ENCODE assay signal across 21 mouse cellular contexts in the genomic region with DNA sequence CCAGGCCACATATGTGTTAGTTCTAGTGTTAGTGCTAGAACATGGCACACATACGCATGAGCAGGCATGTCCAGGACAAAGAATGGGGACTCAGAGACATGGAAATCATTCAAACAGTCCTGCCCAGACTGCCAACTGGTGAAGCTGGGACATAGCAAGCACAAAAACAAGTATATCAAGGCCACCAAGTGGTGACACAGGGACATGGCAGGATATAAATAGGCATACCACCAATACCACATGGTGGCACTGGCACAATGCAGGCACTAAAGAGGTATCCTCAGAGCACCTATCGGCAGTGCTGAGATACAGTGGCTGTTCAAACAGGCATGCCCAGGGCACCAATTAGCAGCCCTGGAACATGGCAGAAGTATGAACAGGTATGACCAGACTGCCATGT. TPM values are rescaled to one million over a fixed set of nuclear protein-coding genes. Genes with fewer than 3 reads are reported as not detected.
DNase-seq lines count a peak whose midpoint lies in the region; ATAC-seq and TF ChIP-seq lines count a peak whose summit lies in the region.
"Had no signal": no experiment of that assay in that cellular context is flagged by ENCODE, and none has a peak within 500 bp of the region (broad histone marks: within the 10 kb centered on the region; RNA-seq: fewer than 3 reads in every experiment).

No protein-coding gene starts in this region.

- H3K4me1 ChIP-seq in liver, embryonic 14.5 days (replicated peaks; ENCODE audit: control insufficient read depth in 2 of 2, insufficient read depth in 2 of 2, low read length in 1 of 2) = no peaks in the 10 kb centered on the region
- H3K4me1 ChIP-seq: hindbrain, embryonic 15.5 days; limb, embryonic 15.5 days had no signal

- WGBS in liver, embryonic 14.5 days (ENCODE audit: insufficient replicate concordance) = 63% methylated on average over 2 of the region's 2 CpGs

- H3K36me3 ChIP-seq in liver, embryonic 14.5 days (replicated peaks; ENCODE audit: control insufficient read depth, insufficient read depth, low read depth) = no peaks in the 10 kb centered on the region
- H3K36me3 ChIP-seq: hindbrain, embryonic 15.5 days; limb, embryonic 15.5 days had no signal

- H3K9me3 ChIP-seq in liver, embryonic 14.5 days (ENCODE audit: control insufficient read depth, low read length) = no peaks in the 10 kb centered on the region
- H3K9me3 ChIP-seq: hindbrain, embryonic 15.5 days; limb, embryonic 15.5 days had no signal

- ATAC-seq in liver, embryonic 14.5 days (ENCODE audit: insufficient read depth) = no peak
- ATAC-seq in common myeloid progenitor, adult 5-6 weeks (replicated peaks; ENCODE audit: low read depth, poor library complexity, severe bottlenecking) = peak; percentile 67
- ATAC-seq in erythroblast, adult 5-6 weeks (replicated peaks; ENCODE audit: low FRiP score, poor library complexity, severe bottlenecking) = no peak
- ATAC-seq: activated CD4-positive, CD25-positive, alpha-beta regulatory T cell, adult 4 months; forebrain, embryonic 16.5 days had no signal

- peak; percentile 34 for TF ChIP-seq CTCF in liver, embryonic 14.5 days (IDR thresholded peaks at IDR 0.05; ENCODE audit: low read depth)

- no peak for TF ChIP-seq EP300 in liver, embryonic 14.5 days (IDR thresholded peaks at IDR 0.05; ENCODE audit: low read depth)

- H3K9ac ChIP-seq in liver, embryonic 14.5 days (replicated peaks) = no peak overlapping the region
- H3K9ac ChIP-seq: hindbrain, embryonic 15.5 days; limb, embryonic 15.5 days had no signal

- H3K27ac ChIP-seq in liver, embryonic 14.5 days = no peak overlapping the region
- H3K27ac ChIP-seq: gastrocnemius, adult 2 months; hindbrain, embryonic 15.5 days; left cerebral cortex, adult 2 months; limb, embryonic 15.5 days had no signal

- H3K4me2 ChIP-seq in liver, embryonic 14.5 days (ENCODE audit: low read depth) = no peak overlapping the region
- H3K4me2 ChIP-seq: hindbrain, embryonic 15.5 days; limb, embryonic 15.5 days had no signal

- peak; percentile 34 for DNase-seq in cerebellum, adult 9-10 months
- DNase-seq in cerebellum, adult 11 months = no peak
- no peak for DNase-seq in liver, embryonic 14.5 days (ENCODE audit: low read depth in 3 of 3, low spot score in 3 of 3)
- no peak for DNase-seq in liver
- peak; percentile 28 for DNase-seq in A20 (ENCODE audit: low read depth, low spot score)
- DNase-seq in embryo, embryonic 10.5 days (ENCODE audit: low spot score) = no peak
- DNase-seq: adrenal gland, postnatal 36 days; embryo, embryonic 11 days; gastrocnemius, adult 2 months; heart, postnatal 10 days; kidney, adult 8-10 months; midbrain, embryonic 14.5 days; thymus, adult 2 months had no signal

- H3K27me3 ChIP-seq in liver, embryonic 14.5 days (ENCODE audit: control insufficient read depth, insufficient read depth, low read length) = no peaks in the 10 kb centered on the region
- H3K27me3 ChIP-seq: hindbrain, embryonic 15.5 days; limb, embryonic 15.5 days had no signal

- no peak overlapping the region for H3K4me3 ChIP-seq in liver, embryonic 14.5 days (ENCODE audit: insufficient read depth in 1 of 2, low read depth in 2 of 2, low read length in 2 of 2)
- H3K4me3 ChIP-seq: gastrocnemius, adult 2 months; hindbrain, embryonic 15.5 days; left cerebral cortex, adult 2 months; limb, embryonic 15.5 days had no signal

RNA-seq across cellular contexts. Expression of a gene that starts 33.5 kb away (rescaled TPM):
- 0.17 and 0.25 TPM in 2 replicates for polyA plus RNA-seq in liver, embryonic 14.5 days (2012; rRNA removed)
- 0.24 and 0.42 TPM in 2 replicates for polyA plus RNA-seq in liver, embryonic 14.5 days (2014; fragmentation: Nextera tagmentation; extraction: Ambion mirVana)
- total RNA-seq in common myeloid progenitor, adult 5-6 weeks (2017) = 0.09 TPM in 1 of 2 replicates, not detected in the other
- total RNA-seq in erythroblast, adult 5-6 weeks (2015; ENCODE audit: low replicate concordance) = 1.0 TPM in 1 of 2 replicates, not detected in the other
- total RNA-seq in erythroblast, adult 5-6 weeks (2017; ENCODE audit: low replicate concordance) = not detected in 2 replicates
- total RNA-seq: heart, postnatal 10 days had no signal
- polyA plus RNA-seq: activated CD4-positive, CD25-positive, alpha-beta regulatory T cell, adult 4 months; C2C12 had no signal

RNA-seq across cellular contexts. Expression of a gene that starts 59.5 kb away (rescaled TPM):
- 3.4 and 4.1 TPM in 2 replicates for polyA plus RNA-seq in liver, embryonic 14.5 days (2012; rRNA removed)
- 7.1 and 7.2 TPM in 2 replicates for polyA plus RNA-seq in liver, embryonic 14.5 days (2014; fragmentation: Nextera tagmentation; extraction: Ambion mirVana)
- total RNA-seq in common myeloid progenitor, adult 5-6 weeks (2017) = 53.2 and 63.7 TPM in 2 replicates
- total RNA-seq in erythroblast, adult 5-6 weeks (2015; ENCODE audit: low replicate concordance) = 9.2 and 13.2 TPM in 2 replicates
- 5.2 and 7.9 TPM in 2 replicates for total RNA-seq in erythroblast, adult 5-6 weeks (2017; ENCODE audit: low replicate concordance)

Comparison
In these comparisons a context has a peak if more than half of its experiments do, and no peak if none do; other contexts are left out.
1. DNase-seq: peak in cerebellum, adult 9-10 months (single experiment) and A20 (single experiment); none in cerebellum, adult 11 months (single experiment), liver, embryonic 14.5 days (0 of 3), liver (single experiment) and embryo, embryonic 10.5 days (single experiment).